Mouse (Mus musculus) urinary bladder, postnatal 36 days (tissue): Measurements from ENCODE around the gene Qtrt2.

Experiments
- DNase-seq, 2 experiments: peaks; one replicate each; pipeline ENCODE4 v3.0.0; 2022; ENCODE audit warnings: low spot score in 2 of 2, mixed read lengths in 1 of 2

The Qtrt2 gene

DNA sequence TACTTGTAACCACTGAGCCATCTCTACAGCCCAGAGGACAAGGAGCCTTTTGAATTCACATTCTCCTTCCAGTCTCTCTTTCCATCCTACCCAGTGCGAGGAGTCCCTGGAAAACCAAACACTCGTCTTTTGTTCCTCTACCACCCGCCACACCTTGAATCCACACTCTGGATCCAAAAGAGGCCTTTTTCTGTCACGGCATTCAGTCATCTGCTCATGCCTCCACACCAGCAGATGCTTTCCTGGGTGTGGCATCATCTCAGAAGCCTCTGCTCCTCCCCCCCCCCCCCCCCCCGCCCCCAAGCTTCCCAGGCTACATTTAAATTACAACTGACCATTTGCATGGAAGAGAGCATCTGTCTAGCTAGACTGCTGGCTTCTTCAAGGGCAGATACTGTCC, 110.3 kb downstream of the Qtrt2 start:
- DNase-seq: no peak

DNA sequence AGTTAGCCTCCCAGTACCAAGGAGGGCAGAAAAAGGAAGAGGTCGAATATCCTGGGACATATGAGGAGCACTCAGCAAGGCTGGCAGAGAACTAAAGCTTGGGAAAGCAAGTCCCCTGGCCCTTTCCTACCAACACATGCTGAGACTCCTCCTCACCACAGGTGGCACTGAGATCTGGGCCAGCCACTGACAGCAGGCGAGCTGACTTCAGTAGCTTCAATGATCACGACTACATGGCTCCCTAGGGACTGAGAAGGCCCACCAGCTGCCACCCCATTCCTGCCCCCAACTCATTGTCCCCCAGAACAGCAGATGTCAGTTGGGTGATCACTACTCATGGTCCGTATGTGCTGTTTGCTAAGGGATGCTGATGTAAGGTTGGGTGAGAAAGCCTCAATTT, 112.0 kb downstream of the Qtrt2 start:
- no peak for DNase-seq
